Mouse (Mus musculus): Measurements from ENCODE around the gene Csnk1e. TPM values are rescaled to one million over a fixed set of nuclear protein-coding genes. Genes with fewer than 3 reads are reported as not detected.

Csnk1e gene
- polyA plus RNA-seq, 1 experiment: 6.7 TPM

DNA sequence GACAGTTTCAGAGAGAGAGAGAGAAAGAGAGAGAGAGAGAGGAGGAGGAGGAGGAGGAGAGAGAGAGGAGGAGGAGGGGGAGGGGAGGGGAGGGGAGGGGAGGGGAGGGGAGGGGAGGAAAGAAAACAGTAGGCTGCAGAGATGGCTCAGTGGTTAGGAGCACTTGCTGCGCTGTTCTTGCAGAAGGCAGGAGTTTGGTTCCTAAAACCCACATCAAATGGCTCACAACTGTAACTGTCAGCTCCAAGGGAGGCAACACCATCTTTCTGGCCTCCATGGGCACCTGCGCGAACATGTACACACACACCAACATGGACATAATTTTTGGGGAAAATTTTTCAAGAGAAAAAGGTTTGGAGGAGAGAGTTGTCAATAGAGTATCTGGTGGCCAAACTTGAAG, 42.2 kb downstream of the Csnk1e start:
- H3K4me1 ChIP-seq (ENCODE audit: control insufficient read depth, insufficient read depth, low read length): no peaks in the 10 kb centered on the region
- H3K27me3 ChIP-seq (ENCODE audit: control insufficient read depth, insufficient read depth, low read length): no peaks in the 10 kb centered on the region
- no peak for TF ChIP-seq CTCF (IDR thresholded peaks at IDR 0.05; ENCODE audit: control insufficient read depth, insufficient read depth, insufficient replicate concordance, low read depth, low read length)

DNA sequence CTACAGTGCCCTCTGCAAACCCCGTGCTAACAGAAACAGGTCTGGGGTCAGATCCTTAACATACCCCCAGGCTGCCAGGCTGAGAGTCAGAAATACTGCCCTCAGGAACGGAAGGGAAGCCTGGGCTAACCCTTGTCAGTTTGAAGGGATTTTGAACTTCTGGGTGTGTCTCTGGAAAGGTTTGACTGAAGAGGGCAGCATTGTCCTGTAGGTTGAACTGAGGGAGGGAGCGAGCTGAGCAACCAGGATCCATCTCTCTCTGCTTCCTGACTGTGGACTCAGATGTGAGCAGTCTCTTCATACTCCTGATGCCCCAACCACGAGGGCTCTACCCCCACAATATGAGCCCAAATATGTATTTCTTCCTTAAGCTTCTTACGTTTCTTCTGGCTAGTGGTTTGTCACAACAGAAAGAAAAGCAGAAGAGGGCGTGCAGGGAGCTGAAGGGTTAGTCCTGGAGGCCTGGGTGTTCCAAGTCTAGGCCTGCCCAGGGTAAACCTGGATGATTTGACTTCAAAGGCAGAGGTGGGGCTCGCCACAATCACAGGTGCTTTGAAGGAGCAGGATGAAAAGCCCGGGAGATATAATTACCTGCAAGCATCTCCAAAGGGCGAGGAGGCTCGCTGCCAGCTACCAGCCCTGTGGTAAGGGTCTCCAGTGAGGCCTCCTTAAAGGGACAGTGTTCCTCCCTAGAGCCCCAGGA, 43.9 kb downstream of the Csnk1e start:
- Histone ChIP-seq H3K4me3 (ENCODE audit: control insufficient read depth, low read depth, low read length) (no peak overlapping the region), H3K36me3 (ENCODE audit: control insufficient read depth, insufficient read depth, low read length) (no peaks in the 10 kb centered on the region), H3K27me3 (ENCODE audit: control insufficient read depth, insufficient read depth, low read length) (no peaks in the 10 kb centered on the region), H3K4me1 (ENCODE audit: control insufficient read depth, insufficient read depth, low read length) (no peaks in the 10 kb centered on the region), H3K27ac (ENCODE audit: control insufficient read depth, insufficient read depth, low read depth, low read length) (no peak overlapping the region)
- TF ChIP-seq CTCF (IDR thresholded peaks at IDR 0.05; ENCODE audit: control insufficient read depth, insufficient read depth, insufficient replicate concordance, low read depth, low read length): no peak
- TF ChIP-seq POLR2A (IDR thresholded peaks at IDR 0.05; ENCODE audit: control insufficient read depth, low read depth, low read length): no peak

More for the DNA sequence above, 42.2 kb downstream of the Csnk1e start:
- no peaks in the 10 kb centered on the region for H3K36me3 ChIP-seq (ENCODE audit: control insufficient read depth, insufficient read depth, low read length)
- no peak overlapping the region for H3K4me3 ChIP-seq (ENCODE audit: control insufficient read depth, low read depth, low read length)
- no peak overlapping the region for H3K27ac ChIP-seq (ENCODE audit: control insufficient read depth, insufficient read depth, low read depth, low read length)

DNA sequence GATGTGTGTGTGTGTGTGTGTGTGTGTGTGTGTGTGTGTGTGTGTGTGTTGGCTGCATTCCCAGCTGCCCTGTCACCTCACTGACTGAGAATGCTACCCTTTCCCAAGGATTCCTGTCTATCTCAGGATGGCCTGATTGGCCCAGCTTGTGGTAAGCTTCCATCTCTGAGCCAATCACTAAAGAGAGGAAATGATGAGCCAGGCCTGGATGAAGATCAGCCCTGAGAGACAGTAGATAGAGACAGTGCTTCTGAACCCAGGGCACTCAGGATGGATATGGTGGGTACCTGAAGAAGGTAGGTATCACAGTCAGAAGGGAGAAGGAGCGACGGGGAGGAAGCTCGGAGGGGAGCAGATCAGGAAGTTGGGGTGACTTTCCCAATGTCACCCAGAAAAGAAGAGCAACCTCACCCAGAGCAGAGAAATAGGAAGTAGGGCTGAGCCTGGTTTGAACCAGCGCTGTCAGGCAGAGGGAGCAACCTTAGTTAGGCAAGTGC, 46.2 kb downstream of the Csnk1e start:
- H3K27me3 ChIP-seq (ENCODE audit: control insufficient read depth, insufficient read depth, low read length): no peaks in the 10 kb centered on the region
- no peaks in the 10 kb centered on the region for H3K36me3 ChIP-seq (ENCODE audit: control insufficient read depth, insufficient read depth, low read length)
- H3K27ac ChIP-seq (ENCODE audit: control insufficient read depth, insufficient read depth, low read depth, low read length): no peak overlapping the region
- TF ChIP-seq CTCF (IDR thresholded peaks at IDR 0.05; ENCODE audit: control insufficient read depth, insufficient read depth, insufficient replicate concordance, low read depth, low read length) (no peak), POLR2A (IDR thresholded peaks at IDR 0.05; ENCODE audit: control insufficient read depth, low read depth, low read length) (no peak)
- no peaks in the 10 kb centered on the region for H3K4me1 ChIP-seq (ENCODE audit: control insufficient read depth, insufficient read depth, low read length)
- no peak overlapping the region for H3K4me3 ChIP-seq (ENCODE audit: control insufficient read depth, low read depth, low read length)

DNA sequence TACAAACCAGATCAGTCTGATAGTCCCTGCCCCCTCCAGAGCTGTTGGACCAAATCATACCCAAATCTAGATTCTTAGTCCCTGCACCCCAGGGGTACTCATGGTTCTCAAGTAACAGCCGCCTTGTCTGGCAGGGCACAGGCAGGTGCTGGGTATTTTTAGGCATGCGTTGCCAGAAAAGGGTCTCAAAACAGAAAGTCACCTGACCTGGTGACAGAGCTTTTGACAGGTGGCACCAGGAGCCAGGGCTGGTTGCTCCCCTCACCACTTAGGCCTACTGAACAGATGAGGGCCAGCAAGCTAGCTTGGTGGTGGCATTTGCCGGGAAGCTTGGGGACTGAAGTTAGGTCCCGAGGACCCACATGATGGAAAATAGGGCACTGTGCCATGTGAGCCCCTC, 48.8 kb downstream of the Csnk1e start:
- Histone ChIP-seq H3K27ac (ENCODE audit: control insufficient read depth, insufficient read depth, low read depth, low read length) (no peak overlapping the region), H3K27me3 (ENCODE audit: control insufficient read depth, insufficient read depth, low read length) (no peaks in the 10 kb centered on the region), H3K4me3 (ENCODE audit: control insufficient read depth, low read depth, low read length) (no peak overlapping the region), H3K36me3 (ENCODE audit: control insufficient read depth, insufficient read depth, low read length) (no peaks in the 10 kb centered on the region), H3K4me1 (ENCODE audit: control insufficient read depth, insufficient read depth, low read length) (peaks cover 11% of the 10 kb centered on the region)
- TF ChIP-seq POLR2A (IDR thresholded peaks at IDR 0.05; ENCODE audit: control insufficient read depth, low read depth, low read length) (no peak), CTCF (IDR thresholded peaks at IDR 0.05; ENCODE audit: control insufficient read depth, insufficient read depth, insufficient replicate concordance, low read depth, low read length) (no peak)

DNA sequence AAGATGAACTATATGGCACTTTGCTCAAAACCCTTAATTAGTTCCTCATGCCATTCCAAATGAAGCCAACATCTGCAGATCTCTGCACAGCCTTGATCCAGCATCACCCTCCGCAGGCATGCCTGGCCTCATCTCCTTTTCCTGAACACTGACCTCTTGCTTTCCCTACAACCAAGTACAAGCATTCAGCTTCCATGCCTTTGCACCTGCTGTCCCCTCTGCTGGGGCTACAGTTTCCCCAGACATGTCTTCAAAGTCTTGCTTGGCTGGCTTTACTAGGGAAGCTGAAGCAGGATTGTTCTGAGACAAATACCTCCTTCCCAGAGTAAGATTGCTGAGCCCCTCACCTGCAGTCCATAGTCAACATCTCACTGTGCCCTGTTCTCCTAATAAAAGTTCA, 51.1 kb downstream of the Csnk1e start:
- Histone ChIP-seq H3K27ac (ENCODE audit: control insufficient read depth, insufficient read depth, low read depth, low read length) (no peak overlapping the region), H3K27me3 (ENCODE audit: control insufficient read depth, insufficient read depth, low read length) (no peaks in the 10 kb centered on the region), H3K4me1 (ENCODE audit: control insufficient read depth, insufficient read depth, low read length) (peaks cover 14% of the 10 kb centered on the region), H3K4me3 (ENCODE audit: control insufficient read depth, low read depth, low read length) (no peak overlapping the region), H3K36me3 (ENCODE audit: control insufficient read depth, insufficient read depth, low read length) (no peaks in the 10 kb centered on the region)
- no peak for TF ChIP-seq CTCF (IDR thresholded peaks at IDR 0.05; ENCODE audit: control insufficient read depth, insufficient read depth, insufficient replicate concordance, low read depth, low read length)
- no peak for TF ChIP-seq POLR2A (IDR thresholded peaks at IDR 0.05; ENCODE audit: control insufficient read depth, low read depth, low read length)

DNA sequence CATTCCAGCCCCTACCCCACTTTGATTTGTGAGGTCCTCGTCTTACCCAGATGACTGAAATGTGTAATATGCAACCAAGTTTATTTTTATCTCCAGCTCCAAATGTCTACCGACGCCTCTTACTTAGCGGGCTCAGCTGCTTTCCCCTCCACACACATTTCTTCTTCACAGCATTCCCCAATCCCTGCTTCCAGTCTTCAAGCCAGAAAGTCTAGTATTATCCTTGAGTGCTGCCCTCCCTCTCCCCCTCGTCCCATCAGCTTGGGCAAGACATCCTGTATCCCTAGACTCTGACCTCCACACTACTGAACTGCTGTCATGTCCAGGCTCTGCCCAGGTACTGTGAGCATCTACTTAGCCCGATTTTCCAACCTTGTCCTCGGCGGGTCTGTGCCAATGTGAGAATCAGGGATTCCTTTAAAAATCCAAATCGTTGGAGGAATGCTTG, 51.6 kb downstream of the Csnk1e start:
- no peaks in the 10 kb centered on the region for H3K36me3 ChIP-seq (ENCODE audit: control insufficient read depth, insufficient read depth, low read length)
- H3K4me1 ChIP-seq (ENCODE audit: control insufficient read depth, insufficient read depth, low read length): peaks cover 14% of the 10 kb centered on the region
- no peaks in the 10 kb centered on the region for H3K27me3 ChIP-seq (ENCODE audit: control insufficient read depth, insufficient read depth, low read length)
- H3K27ac ChIP-seq (ENCODE audit: control insufficient read depth, insufficient read depth, low read depth, low read length): no peak overlapping the region
- TF ChIP-seq POLR2A (IDR thresholded peaks at IDR 0.05; ENCODE audit: control insufficient read depth, low read depth, low read length): no peak
- no peak for TF ChIP-seq CTCF (IDR thresholded peaks at IDR 0.05; ENCODE audit: control insufficient read depth, insufficient read depth, insufficient replicate concordance, low read depth, low read length)
- peak overlapping the region; percentile 87 for H3K4me3 ChIP-seq (ENCODE audit: control insufficient read depth, low read depth, low read length)

DNA sequence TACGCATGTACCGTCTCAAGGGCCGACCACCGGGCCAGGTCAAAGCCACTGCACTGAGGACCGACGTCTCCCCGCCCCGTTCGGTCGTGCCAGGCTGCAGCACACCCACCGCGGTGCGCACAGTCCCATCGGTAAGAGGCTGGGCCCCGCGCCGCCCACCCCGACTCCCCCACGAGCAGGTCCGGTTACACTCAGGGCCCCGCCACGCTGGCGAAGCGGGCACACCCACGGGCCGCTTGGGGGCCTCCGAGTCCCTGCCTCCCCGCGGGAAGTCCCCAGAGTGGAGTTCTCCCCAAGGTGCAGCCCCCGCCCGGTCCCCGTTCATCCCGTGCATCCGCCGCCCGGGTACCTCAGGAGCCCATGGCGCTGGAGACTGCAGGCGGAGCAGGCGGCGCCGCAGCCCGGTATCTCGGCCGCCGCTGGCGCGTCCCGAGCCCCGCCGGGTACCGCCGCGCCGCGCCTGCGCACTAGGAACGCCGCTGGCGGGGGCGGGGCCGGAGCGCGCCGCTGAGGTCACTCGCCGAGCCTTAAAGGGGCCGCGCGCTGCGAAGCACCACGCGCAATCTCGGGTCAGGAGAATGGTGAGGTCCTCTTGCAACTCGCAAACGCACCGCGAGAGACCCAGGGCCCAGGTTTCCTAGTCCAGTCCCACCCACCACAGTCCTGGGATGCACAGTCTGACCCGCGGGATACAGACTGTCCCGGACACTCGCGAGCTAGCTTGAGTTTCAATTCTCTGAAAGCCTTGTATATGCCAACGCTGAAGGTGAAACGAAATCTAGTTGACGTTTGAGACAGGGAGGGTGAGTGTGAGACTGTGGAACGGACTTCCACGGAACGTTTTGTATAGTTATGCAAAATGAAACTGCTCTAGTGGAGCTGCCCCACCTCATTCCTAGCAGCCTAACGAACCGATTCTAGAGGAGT, 52.3 kb downstream of the Csnk1e start, which contains the start of gene Tmem184b:
TSS of gene Tmem184b (minus strand) at position 734 of the 927 bp plus-strand sequence.
- peaks cover 14% of the 10 kb centered on the region for H3K4me1 ChIP-seq (ENCODE audit: control insufficient read depth, insufficient read depth, low read length)
- TF ChIP-seq POLR2A (IDR thresholded peaks at IDR 0.05; ENCODE audit: control insufficient read depth, low read depth, low read length): peak; percentile 62; the same call in 1 of the 2 replicates
- no peak for TF ChIP-seq CTCF (IDR thresholded peaks at IDR 0.05; ENCODE audit: control insufficient read depth, insufficient read depth, insufficient replicate concordance, low read depth, low read length)
- H3K36me3 ChIP-seq (ENCODE audit: control insufficient read depth, insufficient read depth, low read length): no peaks in the 10 kb centered on the region
- peak within 1 kb of the TSS; percentile 34 for H3K27ac ChIP-seq (ENCODE audit: control insufficient read depth, insufficient read depth, low read depth, low read length)
- no peaks in the 10 kb centered on the region for H3K27me3 ChIP-seq (ENCODE audit: control insufficient read depth, insufficient read depth, low read length)
- peak within 1 kb of the TSS; percentile 87 for H3K4me3 ChIP-seq (ENCODE audit: control insufficient read depth, low read depth, low read length)

All from testis, adult 2 months (tissue).